Mouse (Mus musculus) limb, embryonic 10.5 days (tissue): ENCODE measurements around the gene Jade1. TPM values are rescaled to one million over a fixed set of nuclear protein-coding genes. Genes with fewer than 3 reads are reported as not detected.

Experiments
- DNase-seq: peaks from one replicate; pipeline ENCODE4 v3.0.0-alpha.2; 2017; ENCODE audit warnings: low spot score
- H3K27ac ChIP-seq: fragments of 300-500 bp; sonication (generic); 2 replicates; pipeline ENCODE4 v1.5.1; 2016; ENCODE audit warnings: mild to moderate bottlenecking
- H3K27me3 ChIP-seq: fragments of 300-500 bp; sonication (generic); 2 replicates; pipeline ENCODE4 v1.6.1; 2016; ENCODE audit warnings: low read depth, mild to moderate bottlenecking; ENCODE audit not compliant: poor library complexity, severe bottlenecking
- H3K36me3 ChIP-seq: fragments of 300-500 bp; sonication (generic); 2 replicates; pipeline ENCODE4 v1.6.1; 2016; ENCODE audit warnings: mild to moderate bottlenecking, moderate library complexity
- H3K4me1 ChIP-seq: fragments of 300-500 bp; sonication (generic); 2 replicates; pipeline ENCODE4 v1.6.1; 2016
- H3K4me3 ChIP-seq: fragments of 300-500 bp; sonication (generic); 2 replicates; pipeline ENCODE4 v1.5.1; 2016; ENCODE audit warnings: mild to moderate bottlenecking, moderate library complexity
- H3K9me3 ChIP-seq: fragments of 300-500 bp; sonication (generic); replicated peaks from 2 replicates; pipeline ENCODE4 v1.6.1; 2016; ENCODE audit warnings: mild to moderate bottlenecking
- WGBS: fragments of 180-500 bp; shearing (Covaris S2); methylation state at CpG from one replicate; pipeline ENCODE4 v1.1.7; 2016; 5-methylcytosine and 5-hydroxymethylcytosine counted together
- polyA plus RNA-seq: library from polyadenylated mRNA; unstranded; fragments of >200 nt; fragmentation: Nextera tagmentation; extraction: Ambion mirVana; gene quantifications from 2 replicates; pipeline ENCODE4 v1.2.1, GENCODE M21; 2016

The Jade1 gene
- polyA plus RNA-seq, 1 experiment from 2014 or later, result 17.6 TPM

- H3K36me3 ChIP-seq, result no peaks in the 10 kb centered on the region
- WGBS, result 91% methylated on average over 24 of the region's 24 CpGs
- H3K27ac ChIP-seq, result no peak overlapping the region
- DNase-seq, result no peak
- H3K4me3 ChIP-seq, result no peak overlapping the region
- H3K4me1 ChIP-seq, result no peaks in the 10 kb centered on the region
- no peaks in the 10 kb centered on the region for H3K9me3 ChIP-seq
- H3K27me3 ChIP-seq, result no peaks in the 10 kb centered on the region
These were observed 753 bp upstream of the Jade1 start for GRCm38 (mm10) chr3:41554480-41555475.

- no peak for DNase-seq
- Histone ChIP-seq H3K9me3 (no peaks in the 10 kb centered on the region), H3K27me3 (no peaks in the 10 kb centered on the region), H3K4me1 (no peaks in the 10 kb centered on the region), H3K36me3 (no peaks in the 10 kb centered on the region), H3K27ac (no peak overlapping the region), H3K4me3 (no peak overlapping the region)
- 90% methylated on average over 9 of the region's 11 CpGs for WGBS
These were observed 1.1 kb downstream of the Jade1 start for GRCm38 (mm10) chr3:41556451-41557266.

GRCm38 (mm10) chr3:41557267-41557995 is 1.9 kb downstream of the Jade1 start:
- no peaks in the 10 kb centered on the region for H3K4me1 ChIP-seq
- no peak overlapping the region for H3K4me3 ChIP-seq
- H3K27ac ChIP-seq, result no peak overlapping the region
- WGBS, result 92% methylated on average over 19 of the region's 19 CpGs
- no peaks in the 10 kb centered on the region for H3K36me3 ChIP-seq
- no peaks in the 10 kb centered on the region for H3K27me3 ChIP-seq
- H3K9me3 ChIP-seq, result no peaks in the 10 kb centered on the region
- no peak for DNase-seq

GRCm38 (mm10) chr3:41560489-41560888 is 5.0 kb downstream of the Jade1 start:
- DNase-seq, result no peak
- Histone ChIP-seq H3K27me3 (no peaks in the 10 kb centered on the region), H3K4me1 (peaks cover 15% of the 10 kb centered on the region), H3K27ac (no peak overlapping the region), H3K4me3 (no peak overlapping the region), H3K9me3 (no peaks in the 10 kb centered on the region), H3K36me3 (no peaks in the 10 kb centered on the region)
- WGBS, result 95% methylated on average over 6 of the region's 6 CpGs

GRCm38 (mm10) chr3:41561787-41562186 is 6.3 kb downstream of the Jade1 start:
- Histone ChIP-seq H3K36me3 (no peaks in the 10 kb centered on the region), H3K27ac (no peak overlapping the region), H3K9me3 (no peaks in the 10 kb centered on the region), H3K27me3 (no peaks in the 10 kb centered on the region), H3K4me3 (no peak overlapping the region), H3K4me1 (peaks cover 15% of the 10 kb centered on the region)
- WGBS, result 89% methylated on average over 5 of the region's 5 CpGs
- no peak for DNase-seq

GRCm38 (mm10) chr3:41563211-41563931 is 7.8 kb downstream of the Jade1 start:
- H3K27me3 ChIP-seq, result no peaks in the 10 kb centered on the region
- under 1% methylated on average over 81 of the region's 81 CpGs for WGBS
- peak; percentile 88 for DNase-seq

GRCm38 (mm10) chr3:41563997-41564396 is 8.5 kb downstream of the Jade1 start:
- peak overlapping the region; percentile 97 for H3K27ac ChIP-seq
- H3K36me3 ChIP-seq, result no peaks in the 10 kb centered on the region
- peaks cover 17% of the 10 kb centered on the region for H3K4me1 ChIP-seq
- peak overlapping the region; percentile 70 for H3K4me3 ChIP-seq
- H3K9me3 ChIP-seq, result no peaks in the 10 kb centered on the region
- whole genome bisulfite sequencing, result under 1% methylated on average over 7 of the region's 7 CpGs
- no peaks in the 10 kb centered on the region for H3K27me3 ChIP-seq
- peak; percentile 58 for DNase-seq

More at GRCm38 (mm10) chr3:41563211-41563931, 7.8 kb downstream of the Jade1 start:
- Histone ChIP-seq H3K4me1 (peaks cover 17% of the 10 kb centered on the region), H3K9me3 (no peaks in the 10 kb centered on the region), H3K27ac (peak overlapping the region; percentile 97), H3K4me3 (peak overlapping the region; percentile 70), H3K36me3 (no peaks in the 10 kb centered on the region)

- Histone ChIP-seq H3K4me3 (peak overlapping the region; percentile 70), H3K36me3 (no peaks in the 10 kb centered on the region), H3K9me3 (no peaks in the 10 kb centered on the region), H3K4me1 (peaks cover 17% of the 10 kb centered on the region), H3K27me3 (no peaks in the 10 kb centered on the region), H3K27ac (peak overlapping the region; percentile 97)
- peak; percentile 84 for DNase-seq
- WGBS, result 0% methylated on average over 58 of the region's 60 CpGs
These were observed 9.1 kb downstream of the Jade1 start for GRCm38 (mm10) chr3:41564471-41565213.

- Histone ChIP-seq H3K9me3 (no peaks in the 10 kb centered on the region), H3K4me3 (peak overlapping the region; percentile 70), H3K36me3 (no peaks in the 10 kb centered on the region), H3K27me3 (no peaks in the 10 kb centered on the region), H3K27ac (peak overlapping the region; percentile 97), H3K4me1 (peaks cover 17% of the 10 kb centered on the region)
- 0% methylated on average over 29 of the region's 61 CpGs for WGBS
- DNase-seq, result peak; percentile 87
These were observed 9.9 kb downstream of the Jade1 start for GRCm38 (mm10) chr3:41565410-41565823.

GRCm38 (mm10) chr3:41565955-41566354 is 10.4 kb downstream of the Jade1 start:
- Histone ChIP-seq H3K4me1 (peaks cover 17% of the 10 kb centered on the region), H3K27ac (peak overlapping the region; percentile 97), H3K27me3 (no peaks in the 10 kb centered on the region), H3K4me3 (peak overlapping the region; percentile 70), H3K36me3 (no peaks in the 10 kb centered on the region), H3K9me3 (no peaks in the 10 kb centered on the region)
- WGBS, result 1% methylated on average over 26 of the region's 26 CpGs
- DNase-seq, result peak; percentile 86

- Histone ChIP-seq H3K9me3 (no peaks in the 10 kb centered on the region), H3K27ac (no peak overlapping the region), H3K4me3 (no peak overlapping the region), H3K27me3 (no peaks in the 10 kb centered on the region), H3K36me3 (no peaks in the 10 kb centered on the region), H3K4me1 (peaks cover 28% of the 10 kb centered on the region)
- 78% methylated on average over 5 of the region's 5 CpGs for WGBS
- DNase-seq, result no peak
These were observed 14.4 kb downstream of the Jade1 start for GRCm38 (mm10) chr3:41569943-41570342.
